Mouse (Mus musculus) CH12.LX (cell line): ENCODE data around the gene Apol7a. TPM values are rescaled to one million over a fixed set of nuclear protein-coding genes. Genes with fewer than 3 reads are reported as not detected.

ENCODE experiments used
- DNase-seq: peaks from one replicate; pipeline ENCODE4 v3.0.0-alpha.2; 2013; ENCODE audit errors: extremely low read depth
- H3K27ac ChIP-seq: 2 replicates; pipeline ENCODE4 v1.5.1; 2012; ENCODE audit warnings: low read depth, mild to moderate bottlenecking, control low read depth, moderate library complexity; ENCODE audit not compliant: insufficient read depth
- H3K27me3 ChIP-seq: replicated peaks from 2 replicates; pipeline ENCODE3; 2012; ENCODE audit warnings: inconsistent platforms
- H3K36me3 ChIP-seq, 2 experiments: replicated peaks in 1 of 2; 2 replicates each; pipeline versions ENCODE3 to v1.6.1; 2012; ENCODE audit warnings: inconsistent platforms in 1 of 2, low read length in 1 of 2, mild to moderate bottlenecking in 1 of 2, mixed read lengths in 1 of 2, moderate library complexity in 1 of 2; ENCODE audit not compliant: control insufficient read depth in 1 of 2, insufficient read depth in 1 of 2
- H3K4me1 ChIP-seq, 2 experiments: 2 replicates each; pipeline ENCODE4 v1.6.1; 2012; ENCODE audit warnings: inconsistent platforms in 1 of 2, moderate library complexity in 1 of 2; ENCODE audit not compliant: insufficient read depth in 2 of 2, control insufficient read depth in 1 of 2
- H3K4me2 ChIP-seq: 2 replicates; pipeline ENCODE4 v1.6.1; 2012; ENCODE audit warnings: low read depth, mild to moderate bottlenecking, control low read depth; ENCODE audit not compliant: poor library complexity, insufficient read depth, severe bottlenecking
- H3K4me3 ChIP-seq, 3 experiments: fragments of 150-350 bp in 1 of 3; sonication (generic) in 1 of 3; replicated peaks in 1 of 3; 2 replicates each; pipeline versions ENCODE3 to v1.5.1; 2011 to 2012; ENCODE audit warnings: low read depth in 2 of 3, low read length in 2 of 3, mild to moderate bottlenecking in 2 of 3, moderate library complexity in 2 of 3, control low read depth in 1 of 3, improper control_type of control experiment in 1 of 3, inconsistent platforms in 1 of 3, mixed read lengths in 1 of 3; ENCODE audit not compliant: poor library complexity in 1 of 3
- H3K79me2 ChIP-seq: replicated peaks from 2 replicates; pipeline ENCODE4 v1.6.1; 2012; ENCODE audit warnings: mild to moderate bottlenecking, moderate library complexity; ENCODE audit not compliant: control insufficient read depth, poor library complexity, insufficient read depth, severe bottlenecking; ENCODE audit errors: extremely low read depth
- H3K9ac ChIP-seq: 2 replicates; pipeline ENCODE4 v1.6.1; 2012; ENCODE audit warnings: low read depth, mild to moderate bottlenecking, control low read depth, moderate library complexity; ENCODE audit not compliant: insufficient read depth
- H3K9me3 ChIP-seq: replicated peaks from 2 replicates; pipeline ENCODE3; 2012; ENCODE audit warnings: low read length, inconsistent platforms, mixed read lengths
- CTCF ChIP-seq, 2 experiments: IDR thresholded peaks in 1 of 2; conservative IDR thresholded peaks in 1 of 2; 2 replicates each; pipeline ENCODE4 v1.5.1; 2011 to 2012; ENCODE audit warnings: low read depth in 2 of 2, low read length in 2 of 2, improper control_type of control experiment in 1 of 2, inconsistent platforms in 1 of 2, mild to moderate bottlenecking in 1 of 2, moderate library complexity in 1 of 2
- E2F4 ChIP-seq: IDR thresholded peaks from 2 replicates; pipeline ENCODE4 v1.6.1; 2011; ENCODE audit warnings: low read depth, low read length, improper control_type of control experiment; ENCODE audit not compliant: insufficient replicate concordance
- ELF1 ChIP-seq: IDR thresholded peaks from 2 replicates; pipeline ENCODE4 v1.6.1; 2014; ENCODE audit warnings: low read depth, mild to moderate bottlenecking, inconsistent platforms, low read length, improper control_type of control experiment
- ETS1 ChIP-seq: conservative IDR thresholded peaks from 2 replicates; pipeline ENCODE4 v1.6.1; 2012; ENCODE audit warnings: low read depth, mild to moderate bottlenecking, inconsistent platforms, low read length, improper control_type of control experiment, moderate library complexity
- GABPA ChIP-seq: IDR thresholded peaks from 2 replicates; pipeline ENCODE4 v1.6.1; 2012; ENCODE audit warnings: low read depth, low read length, improper control_type of control experiment, inconsistent platforms; ENCODE audit not compliant: insufficient replicate concordance
- IRF4 ChIP-seq: IDR thresholded peaks from 2 replicates; pipeline ENCODE4 v1.6.1; 2014; ENCODE audit warnings: low read depth, mild to moderate bottlenecking, inconsistent platforms, low read length, improper control_type of control experiment
- JUN ChIP-seq: IDR thresholded peaks from 2 replicates; pipeline ENCODE4 v1.6.1; 2011; ENCODE audit warnings: low read depth, mild to moderate bottlenecking, low read length, improper control_type of control experiment, moderate library complexity; ENCODE audit not compliant: insufficient read depth
- JUND ChIP-seq: conservative IDR thresholded peaks from 2 replicates; pipeline ENCODE4 v1.6.1; 2011; ENCODE audit warnings: low read depth, low read length, improper control_type of control experiment
- MAFK ChIP-seq: IDR thresholded peaks from 2 replicates; pipeline ENCODE4 v1.6.1; 2011; ENCODE audit warnings: low read length, improper control_type of control experiment; ENCODE audit not compliant: insufficient replicate concordance
- MAZ ChIP-seq: IDR thresholded peaks from 2 replicates; pipeline ENCODE4 v1.6.1; 2012; ENCODE audit warnings: low read depth, mild to moderate bottlenecking, inconsistent platforms, low read length, improper control_type of control experiment, moderate library complexity
- MEF2A ChIP-seq: IDR thresholded peaks from 2 replicates; pipeline ENCODE4 v1.6.1; 2014; ENCODE audit warnings: low read depth, mild to moderate bottlenecking, inconsistent platforms, low read length, improper control_type of control experiment, borderline replicate concordance
- MYC ChIP-seq: IDR thresholded peaks from 2 replicates; pipeline ENCODE4 v1.6.1; 2011; ENCODE audit warnings: low read depth, mild to moderate bottlenecking, improper control_type of control experiment, low read length
- NELFE ChIP-seq: IDR thresholded peaks from 2 replicates; pipeline ENCODE4 v1.6.1; 2011; ENCODE audit warnings: low read depth, low read length, improper control_type of control experiment
- PAX5 ChIP-seq: IDR thresholded peaks from 2 replicates; pipeline ENCODE4 v1.6.1; 2012; ENCODE audit warnings: low read length, inconsistent platforms, mixed read lengths
- POLR2AphosphoS2 ChIP-seq: IDR thresholded peaks from 2 replicates; pipeline ENCODE4 v1.6.1; 2011; ENCODE audit warnings: low read depth, low read length, improper control_type of control experiment
- RAD21 ChIP-seq: IDR thresholded peaks from 2 replicates; pipeline ENCODE4 v1.6.1; 2011; ENCODE audit warnings: low read depth, mild to moderate bottlenecking, low read length, improper control_type of control experiment, moderate library complexity
- SMC3 ChIP-seq: IDR thresholded peaks from 2 replicates; pipeline ENCODE4 v1.6.1; 2011; ENCODE audit warnings: low read depth, low read length, improper control_type of control experiment
- TBP ChIP-seq: conservative IDR thresholded peaks from 2 replicates; pipeline ENCODE4 v1.6.1; 2011; ENCODE audit warnings: low read depth, low read length, improper control_type of control experiment
- TCF12 ChIP-seq: IDR thresholded peaks from 2 replicates; pipeline ENCODE4 v1.6.1; 2014; ENCODE audit warnings: low read depth, mild to moderate bottlenecking, inconsistent platforms, low read length, improper control_type of control experiment
- USF2 ChIP-seq: conservative IDR thresholded peaks from 2 replicates; pipeline ENCODE4 v1.6.1; 2011; ENCODE audit warnings: low read depth, low read length, improper control_type of control experiment
- ZKSCAN1 ChIP-seq: IDR thresholded peaks from 2 replicates; pipeline ENCODE4 v1.6.1; 2012; ENCODE audit warnings: low read depth, inconsistent platforms, low read length, improper control_type of control experiment, borderline replicate concordance
- ZMIZ1 ChIP-seq: IDR thresholded peaks from 2 replicates; pipeline ENCODE4 v1.6.1; 2012; ENCODE audit warnings: low read depth, mild to moderate bottlenecking, inconsistent platforms, low read length, improper control_type of control experiment
- ZNF384 ChIP-seq: IDR thresholded peaks from 2 replicates; pipeline ENCODE4 v1.6.1; 2012; ENCODE audit warnings: low read depth, low read length, improper control_type of control experiment, inconsistent platforms
- dilution Hi-C: fragments of 300-500 bp; cut with MboI; formaldehyde crosslinking; loops from 2 replicates; pipeline ENCODE4 v1.14.3; 2020; ENCODE audit warnings: low sequenced_read_pairs; ENCODE audit not compliant: extremely low pct_unique_long_range_greater_than_20kb, extremely low pct_ligation_motif_present
- in situ Hi-C: fragments of 300-500 bp; cut with MboI; formaldehyde crosslinking; loops from 3 replicates; pipeline ENCODE4 v1.14.3; 2019; ENCODE audit warnings: low sequenced_read_pairs, low pct_ligation_motif_present, low pct_unique_long_range_greater_than_20kb, mixed read lengths
- polyA plus RNA-seq: library from polyadenylated mRNA; unstranded; fragments of >175 nt; gene quantifications from 2 replicates; pipeline ENCODE4 v1.2.1, GENCODE M21; 2012; ENCODE audit warnings: low read depth; ENCODE audit not compliant: insufficient read length
- total RNA-seq, 2 experiments: library from RNA; depleted of rRNA; stranded (reverse); fragments of 300-350 nt in 1 of 2; fragments of >200 nt in 1 of 2; gene quantifications; 2 replicates each; pipeline ENCODE4 v1.2.3; 2012 to 2014

Gene Apol7a
- total and polyA plus RNA-seq, 3 experiments = not detected

GRCm38 (mm10) chr15:77358320-77359040 lies 40.4 kb downstream of the Apol7a start:
- H3K36me3 ChIP-seq = no peaks in the 10 kb centered on the region
- H3K27me3 ChIP-seq = peaks cover 75% of the 10 kb centered on the region
- no peak overlapping the region for H3K27ac ChIP-seq
- in situ Hi-C loops (loop anchor here (10.0 to 25.0 kb wide), 2 partner anchors 134 to 371 kb away; no protein-coding TSS in a partner anchor), dilution Hi-C loops (no loop called here)
- TF ChIP-seq POLR2AphosphoS2 (no peak), SMC3 (peak; percentile 74), GABPA (no peak), TCF12 (no peak), USF2 (no peak), CTCF (conservative IDR thresholded peaks at IDR 0.05 in 1 of 2, IDR thresholded peaks at IDR 0.05 in 1 of 2; ENCODE audit: low read depth in 2 of 2, low read length in 2 of 2) (peak; percentile 54 to 90; a peak in 3 of 4 replicates), MEF2A (no peak), NELFE (peak; percentile 44; the same call in 1 of the 2 replicates), TBP (no peak), ELF1 (no peak), MYC (0 out of 2 replicates have a peak, but pooled peaks have one; percentile 18), ZMIZ1 (no peak), IRF4 (0 out of 2 replicates have a peak, but pooled peaks have one; percentile 25), ZNF384 (no peak), JUND (no peak), JUN (no peak), E2F4 (no peak), ETS1 (no peak), PAX5 (no peak), MAZ (no peak), MAFK (no peak), ZKSCAN1 (no peak), RAD21 (peak; percentile 83)
- peak; percentile 46 for DNase-seq
- H3K4me3 ChIP-seq = no peak overlapping the region
- H3K4me1 ChIP-seq = peaks cover 0 to 3% of the 10 kb centered on the region in 2 experiments; a peak in 2 of 4 replicates
- no peaks in the 10 kb centered on the region for H3K79me2 ChIP-seq
- H3K4me2 ChIP-seq = no peak overlapping the region
- no peak overlapping the region for H3K9ac ChIP-seq
- no peaks in the 10 kb centered on the region for H3K9me3 ChIP-seq
